Mouse (Mus musculus): Measurements from ENCODE around the gene Pced1b. TPM values are rescaled to one million over a fixed set of nuclear protein-coding genes. Genes with fewer than 3 reads are reported as not detected.

Pced1b gene
- total and polyA plus RNA-seq, 2 experiments from 2014 or later = 0.89 to 2.6 TPM

DNA sequence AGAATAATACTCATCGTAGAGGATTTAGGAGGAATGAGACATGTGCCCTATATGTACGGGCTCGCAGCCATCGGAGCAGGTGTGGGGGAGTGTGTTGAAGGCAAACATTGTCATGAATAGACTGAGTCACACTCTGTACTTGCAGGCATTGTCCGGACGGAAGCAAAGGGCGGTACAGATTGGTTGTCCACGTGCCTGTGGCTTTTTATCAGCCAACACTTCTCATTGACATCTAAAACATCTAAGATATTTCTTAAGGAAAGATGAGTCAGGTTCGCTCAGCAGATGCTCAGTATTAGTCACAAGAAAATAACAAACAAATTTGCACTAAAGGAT is 68.5 kb downstream of the Pced1b start:
- no peak overlapping the region for H3K27ac ChIP-seq (ENCODE audit: low read depth)
- no peak for TF ChIP-seq CTCF (IDR thresholded peaks at IDR 0.05; ENCODE audit: low read depth)
- no peak for TF ChIP-seq EP300 (IDR thresholded peaks at IDR 0.05; ENCODE audit: low read depth)
- no peak overlapping the region for H3K4me3 ChIP-seq (ENCODE audit: low read depth, low read length)
- H3K9me3 ChIP-seq (replicated peaks; ENCODE audit: control insufficient read depth, low read length) = no peaks in the 10 kb centered on the region
- no peaks in the 10 kb centered on the region for H3K4me1 ChIP-seq (ENCODE audit: control insufficient read depth, insufficient read depth)
- DNase-seq (ENCODE audit: low spot score) = no peak
- WGBS = 38% methylated on average over 9 of the region's 9 CpGs
- ATAC-seq (ENCODE audit: insufficient read depth, low read depth) = no peak
- no peaks in the 10 kb centered on the region for H3K27me3 ChIP-seq (ENCODE audit: control insufficient read depth, insufficient read depth, low read length)
- no peak overlapping the region for H3K9ac ChIP-seq (replicated peaks; ENCODE audit: low read depth, low read length)
- no peak overlapping the region for H3K4me2 ChIP-seq (ENCODE audit: low read depth, low read length)
- no peaks in the 10 kb centered on the region for H3K36me3 ChIP-seq (replicated peaks; ENCODE audit: control insufficient read depth, insufficient read depth, low read length)

DNA sequence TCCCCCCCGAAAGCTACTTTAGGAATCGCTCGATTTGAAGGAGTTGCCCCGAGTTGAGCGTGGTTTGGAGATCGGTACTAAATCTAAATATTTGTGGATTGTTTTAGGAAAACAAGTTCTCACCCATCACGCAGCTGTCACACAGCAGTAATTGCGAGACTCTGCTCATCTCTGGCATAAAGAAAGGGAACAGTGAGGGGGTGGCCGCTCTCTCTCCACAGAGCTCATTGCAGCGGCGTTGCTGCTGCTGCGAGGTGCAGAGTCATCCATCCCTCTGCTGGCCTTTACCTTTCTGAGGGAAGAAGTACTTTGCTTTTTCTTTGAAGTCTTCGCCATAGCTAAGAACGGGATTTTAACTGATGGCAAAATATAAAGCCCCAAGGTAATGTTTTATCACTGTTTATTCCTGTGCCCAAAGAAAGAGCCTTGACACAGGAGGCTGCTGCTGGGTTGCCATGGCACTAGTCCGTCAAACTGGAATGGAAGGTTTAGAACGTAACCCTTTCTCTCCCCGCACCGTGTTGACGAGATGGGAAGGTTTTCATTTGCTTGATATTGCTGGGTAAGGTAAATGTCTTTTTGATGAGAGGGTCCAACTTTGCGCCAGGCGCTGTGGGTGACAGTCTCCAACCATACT is 71.6 kb downstream of the Pced1b start:
- 87% methylated on average over 21 of the region's 21 CpGs for WGBS
- Histone ChIP-seq H3K36me3 (replicated peaks; ENCODE audit: control insufficient read depth, insufficient read depth, low read length) (no peaks in the 10 kb centered on the region), H3K27ac (ENCODE audit: low read depth) (no peak overlapping the region), H3K4me1 (ENCODE audit: control insufficient read depth, insufficient read depth) (no peaks in the 10 kb centered on the region), H3K9me3 (replicated peaks; ENCODE audit: control insufficient read depth, low read length) (no peaks in the 10 kb centered on the region), H3K4me2 (ENCODE audit: low read depth, low read length) (no peak overlapping the region), H3K4me3 (ENCODE audit: low read depth, low read length) (no peak overlapping the region), H3K9ac (replicated peaks; ENCODE audit: low read depth, low read length) (no peak overlapping the region), H3K27me3 (ENCODE audit: control insufficient read depth, insufficient read depth, low read length) (no peaks in the 10 kb centered on the region)
- ATAC-seq (ENCODE audit: insufficient read depth, low read depth) = no peak
- TF ChIP-seq EP300 (IDR thresholded peaks at IDR 0.05; ENCODE audit: low read depth) (no peak), CTCF (IDR thresholded peaks at IDR 0.05; ENCODE audit: low read depth) (no peak)
- DNase-seq (ENCODE audit: low spot score) = no peak

DNA sequence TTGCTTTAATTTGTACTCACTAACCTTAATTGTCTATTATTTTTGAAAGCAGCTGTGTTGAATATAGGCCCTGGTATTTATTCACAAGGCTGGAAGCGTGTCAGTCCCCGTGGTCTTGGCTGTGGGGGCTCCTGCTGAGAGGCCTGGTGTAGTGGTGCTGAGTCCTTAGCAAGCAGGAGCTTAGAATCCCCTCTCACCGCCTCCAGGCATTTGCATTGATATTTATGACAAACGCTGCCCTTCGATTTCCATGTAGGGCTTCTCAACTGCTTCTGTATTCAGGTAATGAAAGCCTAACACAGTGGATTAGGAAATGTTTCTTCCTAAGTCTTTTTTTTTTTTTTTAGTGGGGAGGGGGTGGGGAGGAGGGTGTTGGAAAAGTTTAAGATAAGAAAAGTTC is 75.9 kb downstream of the Pced1b start:
- H3K4me1 ChIP-seq (ENCODE audit: control insufficient read depth, insufficient read depth) = no peaks in the 10 kb centered on the region
- H3K36me3 ChIP-seq (replicated peaks; ENCODE audit: control insufficient read depth, insufficient read depth, low read length) = no peaks in the 10 kb centered on the region
- no peak overlapping the region for H3K4me2 ChIP-seq (ENCODE audit: low read depth, low read length)
- no peak overlapping the region for H3K9ac ChIP-seq (replicated peaks; ENCODE audit: low read depth, low read length)
- TF ChIP-seq EP300 (IDR thresholded peaks at IDR 0.05; ENCODE audit: low read depth) = no peak
- DNase-seq (ENCODE audit: low spot score) = no peak
- ATAC-seq (ENCODE audit: insufficient read depth, low read depth) = no peak
- H3K9me3 ChIP-seq (replicated peaks; ENCODE audit: control insufficient read depth, low read length) = 0 out of 2 replicates have a peak, but pooled peaks cover 3% of the 10 kb centered on the region
- no peak overlapping the region for H3K27ac ChIP-seq (ENCODE audit: low read depth)
- WGBS = 71% methylated on average over 5 of the region's 5 CpGs
- H3K4me3 ChIP-seq (ENCODE audit: low read depth, low read length) = no peak overlapping the region
- no peaks in the 10 kb centered on the region for H3K27me3 ChIP-seq (ENCODE audit: control insufficient read depth, insufficient read depth, low read length)

DNA sequence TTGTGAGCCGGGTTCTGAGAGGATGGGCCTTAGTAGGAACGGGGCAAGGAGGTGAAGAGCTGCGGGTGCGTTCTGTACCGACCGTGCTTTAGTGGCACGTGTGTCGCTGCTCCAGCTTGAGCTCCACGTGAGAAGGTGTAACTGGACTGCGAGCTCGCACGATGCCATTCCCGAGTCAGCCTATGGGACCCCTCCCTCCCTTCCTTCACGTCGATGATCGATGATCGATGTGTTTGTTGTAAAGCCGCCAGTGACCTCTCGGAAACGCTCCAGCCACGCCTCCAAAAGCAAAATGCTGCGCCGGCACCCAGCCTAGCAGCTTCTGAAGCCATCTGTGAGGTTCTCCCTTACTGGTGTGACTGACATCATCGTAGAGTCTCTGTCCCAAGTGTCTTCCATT is 76.6 kb downstream of the Pced1b start:
- TF ChIP-seq CTCF (IDR thresholded peaks at IDR 0.05; ENCODE audit: low read depth) (no peak), EP300 (IDR thresholded peaks at IDR 0.05; ENCODE audit: low read depth) (no peak)
- ATAC-seq (ENCODE audit: insufficient read depth, low read depth) = no peak
- no peaks in the 10 kb centered on the region for H3K36me3 ChIP-seq (replicated peaks; ENCODE audit: control insufficient read depth, insufficient read depth, low read length)
- no peak overlapping the region for H3K4me2 ChIP-seq (ENCODE audit: low read depth, low read length)
- H3K27me3 ChIP-seq (ENCODE audit: control insufficient read depth, insufficient read depth, low read length) = no peaks in the 10 kb centered on the region
- 0 out of 2 replicates have a peak, but pooled peaks cover 3% of the 10 kb centered on the region for H3K9me3 ChIP-seq (replicated peaks; ENCODE audit: control insufficient read depth, low read length)
- no peak overlapping the region for H3K4me3 ChIP-seq (ENCODE audit: low read depth, low read length)
- H3K4me1 ChIP-seq (ENCODE audit: control insufficient read depth, insufficient read depth) = no peaks in the 10 kb centered on the region
- no peak for DNase-seq (ENCODE audit: low spot score)
- no peak overlapping the region for H3K9ac ChIP-seq (replicated peaks; ENCODE audit: low read depth, low read length)
- WGBS = 64% methylated on average over 24 of the region's 24 CpGs
- H3K27ac ChIP-seq (ENCODE audit: low read depth) = no peak overlapping the region

DNA sequence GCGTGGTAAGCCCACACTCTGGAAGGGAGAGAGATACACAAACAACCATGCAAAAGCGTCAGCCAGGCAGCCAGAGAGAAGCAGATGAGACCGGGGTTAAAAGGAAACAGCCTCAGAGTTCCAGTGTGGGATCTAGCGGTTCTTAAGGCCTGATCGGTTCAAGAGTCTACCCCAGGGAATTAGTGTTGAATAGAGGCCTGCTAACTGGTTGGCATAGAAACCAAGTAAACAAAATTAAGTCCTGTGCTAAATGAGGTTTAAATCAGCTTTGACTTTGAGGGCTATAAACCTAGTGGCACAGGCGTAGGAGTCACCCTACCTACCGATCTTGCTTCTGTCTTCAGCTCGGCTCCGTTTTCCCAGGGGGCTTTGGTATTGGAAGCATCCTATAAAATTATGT is 77.4 kb downstream of the Pced1b start:
- 72% methylated on average over 9 of the region's 9 CpGs for WGBS
- ATAC-seq (ENCODE audit: insufficient read depth, low read depth) (no peak), DNase-seq (ENCODE audit: low spot score) (no peak)
- Histone ChIP-seq H3K27me3 (ENCODE audit: control insufficient read depth, insufficient read depth, low read length) (no peaks in the 10 kb centered on the region), H3K4me2 (ENCODE audit: low read depth, low read length) (no peak overlapping the region), H3K4me1 (ENCODE audit: control insufficient read depth, insufficient read depth) (no peaks in the 10 kb centered on the region), H3K36me3 (replicated peaks; ENCODE audit: control insufficient read depth, insufficient read depth, low read length) (no peaks in the 10 kb centered on the region), H3K9me3 (replicated peaks; ENCODE audit: control insufficient read depth, low read length) (0 out of 2 replicates have a peak, but pooled peaks cover 3% of the 10 kb centered on the region), H3K27ac (ENCODE audit: low read depth) (no peak overlapping the region), H3K4me3 (ENCODE audit: low read depth, low read length) (no peak overlapping the region), H3K9ac (replicated peaks; ENCODE audit: low read depth, low read length) (no peak overlapping the region)
- TF ChIP-seq EP300 (IDR thresholded peaks at IDR 0.05; ENCODE audit: low read depth) (no peak), CTCF (IDR thresholded peaks at IDR 0.05; ENCODE audit: low read depth) (no peak)

DNA sequence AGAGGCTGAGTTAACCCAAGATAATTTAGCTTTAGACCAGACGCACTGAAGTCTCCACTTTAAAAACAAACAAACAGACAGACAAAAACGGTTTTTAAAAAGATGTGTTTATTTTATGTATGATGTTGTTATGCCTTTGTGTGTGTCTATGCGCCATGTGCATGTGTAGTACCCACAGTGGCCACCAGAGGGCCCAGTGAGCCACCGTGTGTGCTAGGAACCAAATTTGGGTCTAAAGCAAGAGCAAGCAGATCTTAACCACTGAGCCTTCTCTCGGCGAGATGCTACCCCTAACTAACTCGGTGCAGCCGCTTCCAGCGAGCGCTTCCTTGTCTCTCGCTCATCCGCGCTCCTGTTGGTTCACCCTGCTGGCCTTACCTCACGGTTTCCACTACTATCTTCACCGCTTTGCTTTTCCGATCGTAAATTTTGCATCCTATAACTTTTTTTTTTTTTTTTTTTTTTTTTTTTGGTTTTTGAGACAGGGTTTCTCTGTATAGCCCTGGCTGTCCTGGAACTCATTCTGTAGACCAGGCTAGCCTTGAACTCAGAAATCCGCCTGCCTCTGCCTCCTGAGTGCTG is 80.7 kb downstream of the Pced1b start:
- ATAC-seq (ENCODE audit: insufficient read depth, low read depth) (no peak), DNase-seq (ENCODE audit: low spot score) (no peak)
- no peak overlapping the region for H3K9ac ChIP-seq (replicated peaks; ENCODE audit: low read depth, low read length)
- WGBS = 61% methylated on average over 18 of the region's 18 CpGs
- 0 out of 2 replicates have a peak, but pooled peaks cover 3% of the 10 kb centered on the region for H3K9me3 ChIP-seq (replicated peaks; ENCODE audit: control insufficient read depth, low read length)
- no peak overlapping the region for H3K4me3 ChIP-seq (ENCODE audit: low read depth, low read length)
- H3K27me3 ChIP-seq (ENCODE audit: control insufficient read depth, insufficient read depth, low read length) = no peaks in the 10 kb centered on the region
- H3K36me3 ChIP-seq (replicated peaks; ENCODE audit: control insufficient read depth, insufficient read depth, low read length) = no peaks in the 10 kb centered on the region
- H3K4me1 ChIP-seq (ENCODE audit: control insufficient read depth, insufficient read depth) = no peaks in the 10 kb centered on the region
- no peak overlapping the region for H3K27ac ChIP-seq (ENCODE audit: low read depth)
- no peak overlapping the region for H3K4me2 ChIP-seq (ENCODE audit: low read depth, low read length)
- TF ChIP-seq CTCF (IDR thresholded peaks at IDR 0.05; ENCODE audit: low read depth) (peak; percentile 60), EP300 (IDR thresholded peaks at IDR 0.05; ENCODE audit: low read depth) (no peak)
